Mouse (Mus musculus) layer of hippocampus, postnatal 25 days (tissue): ENCODE results near the gene Krt8. TPM values are rescaled to one million over a fixed set of nuclear protein-coding genes. Genes with fewer than 3 reads are reported as not detected.
"Not testable (repeated sequence)": the region's sequence is repeated elsewhere in the genome, so short reads cannot be mapped to it uniquely, and the experiment has no call there.

Experiments used
- DNase-seq, 2 experiments: peaks; one replicate each; pipeline ENCODE4 v3.0.0; 2022; ENCODE audit warnings: mixed read lengths in 2 of 2, low spot score in 1 of 2; ENCODE audit errors: extremely low spot score in 1 of 2
- total RNA-seq, 2 experiments: library from RNA; stranded (reverse); gene quantifications; 2 replicates each; pipeline ENCODE4 v1.2.3; 2021

The Krt8 gene
- total RNA-seq, 2 experiments from 2014 or later = 0.19 TPM; not detected in 1

- DNase-seq = no peak
Measured at GRCm38 (mm10) chr15:102010569-102011245, 6.4 kb upstream of the Krt8 start.

- no peak for DNase-seq
Measured at GRCm38 (mm10) chr15:102007097-102008069, 3.1 kb upstream of the Krt8 start.

GRCm38 (mm10) chr15:102006317-102006716 is 2.0 kb upstream of the Krt8 start:
- DNase-seq = no peak

GRCm38 (mm10) chr15:102005290-102005689 is 1.0 kb upstream of the Krt8 start:
- DNase-seq = no peak

- DNase-seq = no peak
Measured at GRCm38 (mm10) chr15:102003516-102003915, 766 bp downstream of the Krt8 start.

- DNase-seq = no peak
Measured at GRCm38 (mm10) chr15:102002646-102003488, 1.4 kb downstream of the Krt8 start.

GRCm38 (mm10) chr15:101999676-102000335 is 4.5 kb downstream of the Krt8 start:
- no peak for DNase-seq

GRCm38 (mm10) chr15:101999156-101999555 is 5.1 kb downstream of the Krt8 start:
- DNase-seq = no peak

- not testable (repeated sequence) for DNase-seq
Measured at GRCm38 (mm10) chr15:101996450-101997078, 7.7 kb downstream of the Krt8 start.

- no peak for DNase-seq
Measured at GRCm38 (mm10) chr15:101995484-101996236, 8.6 kb downstream of the Krt8 start.

GRCm38 (mm10) chr15:101994365-101994764 is 9.9 kb downstream of the Krt8 start:
- DNase-seq = no peak

GRCm38 (mm10) chr15:101990946-101991345 is 13.3 kb downstream of the Krt8 start:
- no peak for DNase-seq

- no peak for DNase-seq
Measured at GRCm38 (mm10) chr15:101988714-101989113, 15.6 kb downstream of the Krt8 start.

- peak; percentile 87 to 96 for DNase-seq
Measured at GRCm38 (mm10) chr15:101988119-101988518, 16.2 kb downstream of the Krt8 start.

- no peak for DNase-seq
Measured at GRCm38 (mm10) chr15:101984746-101985145, 19.5 kb downstream of the Krt8 start.

- peak; percentile 90 to 96 for DNase-seq
Measured at GRCm38 (mm10) chr15:101983949-101984601, 20.2 kb downstream of the Krt8 start.

GRCm38 (mm10) chr15:101983315-101983948 is 20.9 kb downstream of the Krt8 start:
- DNase-seq = no peak

GRCm38 (mm10) chr15:101980849-101981248 is 23.4 kb downstream of the Krt8 start:
- DNase-seq = no peak
